Mouse (Mus musculus) CH12.LX (cell line): ENCODE data around the gene Col25a1. TPM values are rescaled to one million over a fixed set of nuclear protein-coding genes. Genes with fewer than 3 reads are reported as not detected.

Experiments used
- DNase-seq: peaks from one replicate; pipeline ENCODE4 v3.0.0-alpha.2; 2013; ENCODE audit errors: extremely low read depth
- H3K27ac ChIP-seq: 2 replicates; pipeline ENCODE4 v1.5.1; 2012; ENCODE audit warnings: low read depth, mild to moderate bottlenecking, control low read depth, moderate library complexity; ENCODE audit not compliant: insufficient read depth
- H3K27me3 ChIP-seq: replicated peaks from 2 replicates; pipeline ENCODE3; 2012; ENCODE audit warnings: inconsistent platforms
- H3K36me3 ChIP-seq, 2 experiments: replicated peaks in 1 of 2; 2 replicates each; pipeline versions ENCODE3 to v1.6.1; 2012; ENCODE audit warnings: inconsistent platforms in 1 of 2, low read length in 1 of 2, mild to moderate bottlenecking in 1 of 2, mixed read lengths in 1 of 2, moderate library complexity in 1 of 2; ENCODE audit not compliant: control insufficient read depth in 1 of 2, insufficient read depth in 1 of 2
- H3K4me1 ChIP-seq, 2 experiments: 2 replicates each; pipeline ENCODE4 v1.6.1; 2012; ENCODE audit warnings: inconsistent platforms in 1 of 2, moderate library complexity in 1 of 2; ENCODE audit not compliant: insufficient read depth in 2 of 2, control insufficient read depth in 1 of 2
- H3K4me2 ChIP-seq: 2 replicates; pipeline ENCODE4 v1.6.1; 2012; ENCODE audit warnings: low read depth, mild to moderate bottlenecking, control low read depth; ENCODE audit not compliant: poor library complexity, insufficient read depth, severe bottlenecking
- H3K4me3 ChIP-seq, 3 experiments: fragments of 150-350 bp in 1 of 3; sonication (generic) in 1 of 3; replicated peaks in 1 of 3; 2 replicates each; pipeline versions ENCODE3 to v1.5.1; 2011 to 2012; ENCODE audit warnings: low read depth in 2 of 3, low read length in 2 of 3, mild to moderate bottlenecking in 2 of 3, moderate library complexity in 2 of 3, control low read depth in 1 of 3, improper control_type of control experiment in 1 of 3, inconsistent platforms in 1 of 3, mixed read lengths in 1 of 3; ENCODE audit not compliant: poor library complexity in 1 of 3
- H3K79me2 ChIP-seq: replicated peaks from 2 replicates; pipeline ENCODE4 v1.6.1; 2012; ENCODE audit warnings: mild to moderate bottlenecking, moderate library complexity; ENCODE audit not compliant: control insufficient read depth, poor library complexity, insufficient read depth, severe bottlenecking; ENCODE audit errors: extremely low read depth
- H3K9ac ChIP-seq: 2 replicates; pipeline ENCODE4 v1.6.1; 2012; ENCODE audit warnings: low read depth, mild to moderate bottlenecking, control low read depth, moderate library complexity; ENCODE audit not compliant: insufficient read depth
- H3K9me3 ChIP-seq: replicated peaks from 2 replicates; pipeline ENCODE3; 2012; ENCODE audit warnings: low read length, inconsistent platforms, mixed read lengths
- BHLHE40 ChIP-seq: IDR thresholded peaks from 2 replicates; pipeline ENCODE4 v1.6.1; 2011; ENCODE audit warnings: mild to moderate bottlenecking, low read depth, low read length, improper control_type of control experiment
- CHD2 ChIP-seq: IDR thresholded peaks from 2 replicates; pipeline ENCODE4 v1.6.1; 2011; ENCODE audit warnings: low read length, improper control_type of control experiment
- E2F4 ChIP-seq: IDR thresholded peaks from 2 replicates; pipeline ENCODE4 v1.6.1; 2011; ENCODE audit warnings: low read depth, low read length, improper control_type of control experiment; ENCODE audit not compliant: insufficient replicate concordance
- ELF1 ChIP-seq: IDR thresholded peaks from 2 replicates; pipeline ENCODE4 v1.6.1; 2014; ENCODE audit warnings: low read depth, mild to moderate bottlenecking, inconsistent platforms, low read length, improper control_type of control experiment
- ETS1 ChIP-seq: conservative IDR thresholded peaks from 2 replicates; pipeline ENCODE4 v1.6.1; 2012; ENCODE audit warnings: low read depth, mild to moderate bottlenecking, inconsistent platforms, low read length, improper control_type of control experiment, moderate library complexity
- GABPA ChIP-seq: IDR thresholded peaks from 2 replicates; pipeline ENCODE4 v1.6.1; 2012; ENCODE audit warnings: low read depth, low read length, improper control_type of control experiment, inconsistent platforms; ENCODE audit not compliant: insufficient replicate concordance
- HCFC1 ChIP-seq: IDR thresholded peaks from 2 replicates; pipeline ENCODE4 v1.6.1; 2012; ENCODE audit warnings: low read depth, mild to moderate bottlenecking, inconsistent platforms, low read length, improper control_type of control experiment
- IRF4 ChIP-seq: IDR thresholded peaks from 2 replicates; pipeline ENCODE4 v1.6.1; 2014; ENCODE audit warnings: low read depth, mild to moderate bottlenecking, inconsistent platforms, low read length, improper control_type of control experiment
- JUND ChIP-seq: conservative IDR thresholded peaks from 2 replicates; pipeline ENCODE4 v1.6.1; 2011; ENCODE audit warnings: low read depth, low read length, improper control_type of control experiment
- KAT2A ChIP-seq: IDR thresholded peaks from 2 replicates; pipeline ENCODE4 v1.6.1; 2012; ENCODE audit warnings: low read length, improper control_type of control experiment, inconsistent platforms; ENCODE audit not compliant: insufficient replicate concordance
- NELFE ChIP-seq: IDR thresholded peaks from 2 replicates; pipeline ENCODE4 v1.6.1; 2011; ENCODE audit warnings: low read depth, low read length, improper control_type of control experiment
- NRF1 ChIP-seq: IDR thresholded peaks from 2 replicates; pipeline ENCODE4 v1.6.1; 2014; ENCODE audit warnings: low read depth, mild to moderate bottlenecking, inconsistent platforms, low read length, improper control_type of control experiment, moderate library complexity
- PAX5 ChIP-seq: IDR thresholded peaks from 2 replicates; pipeline ENCODE4 v1.6.1; 2012; ENCODE audit warnings: low read length, inconsistent platforms, mixed read lengths
- RAD21 ChIP-seq: IDR thresholded peaks from 2 replicates; pipeline ENCODE4 v1.6.1; 2011; ENCODE audit warnings: low read depth, mild to moderate bottlenecking, low read length, improper control_type of control experiment, moderate library complexity
- SIN3A ChIP-seq: IDR thresholded peaks from 2 replicates; pipeline ENCODE4 v1.6.1; 2012; ENCODE audit warnings: low read length, improper control_type of control experiment, inconsistent platforms
- UBTF ChIP-seq: IDR thresholded peaks from 2 replicates; pipeline ENCODE4 v1.6.1; 2012; ENCODE audit warnings: low read depth, mild to moderate bottlenecking, inconsistent platforms, low read length, improper control_type of control experiment, moderate library complexity
- ZC3H11A ChIP-seq: IDR thresholded peaks from 2 replicates; pipeline ENCODE4 v1.6.1; 2012; ENCODE audit warnings: low read depth, mild to moderate bottlenecking, inconsistent platforms, low read length, improper control_type of control experiment
- ZKSCAN1 ChIP-seq: IDR thresholded peaks from 2 replicates; pipeline ENCODE4 v1.6.1; 2012; ENCODE audit warnings: low read depth, inconsistent platforms, low read length, improper control_type of control experiment, borderline replicate concordance
- ZMIZ1 ChIP-seq: IDR thresholded peaks from 2 replicates; pipeline ENCODE4 v1.6.1; 2012; ENCODE audit warnings: low read depth, mild to moderate bottlenecking, inconsistent platforms, low read length, improper control_type of control experiment
- dilution Hi-C: fragments of 300-500 bp; cut with MboI; formaldehyde crosslinking; loops from 2 replicates; pipeline ENCODE4 v1.14.3; 2020; ENCODE audit warnings: low sequenced_read_pairs; ENCODE audit not compliant: extremely low pct_unique_long_range_greater_than_20kb, extremely low pct_ligation_motif_present
- in situ Hi-C: fragments of 300-500 bp; cut with MboI; formaldehyde crosslinking; loops from 3 replicates; pipeline ENCODE4 v1.14.3; 2019; ENCODE audit warnings: low sequenced_read_pairs, low pct_ligation_motif_present, low pct_unique_long_range_greater_than_20kb, mixed read lengths
- polyA plus RNA-seq: library from polyadenylated mRNA; unstranded; fragments of >175 nt; gene quantifications from 2 replicates; pipeline ENCODE4 v1.2.1, GENCODE M21; 2012; ENCODE audit warnings: low read depth; ENCODE audit not compliant: insufficient read length
- total RNA-seq, 2 experiments: library from RNA; depleted of rRNA; stranded (reverse); fragments of 300-350 nt in 1 of 2; fragments of >200 nt in 1 of 2; gene quantifications; 2 replicates each; pipeline ENCODE4 v1.2.3; 2012 to 2014

Gene Col25a1
- total and polyA plus RNA-seq, 3 experiments: not detected

- no peak overlapping the region for H3K4me2 ChIP-seq
- no peak for DNase-seq
- H3K36me3 ChIP-seq: no peaks in the 10 kb centered on the region
- TF ChIP-seq ZC3H11A (no peak), CHD2 (no peak)
- TF ChIP-seq, all 38 proteins: peak for 0
- Histone ChIP-seq H3K9me3 (no peaks in the 10 kb centered on the region), H3K27me3 (no peaks in the 10 kb centered on the region), H3K4me1 (no peaks in the 10 kb centered on the region), H3K4me3 (no peak overlapping the region), H3K9ac (no peak overlapping the region), H3K27ac (no peak overlapping the region), H3K79me2 (no peaks in the 10 kb centered on the region)
- dilution Hi-C loops (no loop called here), in situ Hi-C loops (no loop called here)
Measured at GRCm38 (mm10) chr3:130241924-130242323, 110.6 kb downstream of the Col25a1 start.

- no peak for DNase-seq
- TF ChIP-seq ZMIZ1 (no peak), ZKSCAN1 (no peak), KAT2A (no peak), ELF1 (no peak), SIN3A (no peak), BHLHE40 (no peak), IRF4 (no peak), NELFE (no peak), E2F4 (no peak), RAD21 (no peak), ETS1 (no peak), PAX5 (no peak), UBTF (no peak)
- Histone ChIP-seq H3K79me2 (no peaks in the 10 kb centered on the region), H3K9ac (no peak overlapping the region), H3K4me1 (no peaks in the 10 kb centered on the region), H3K4me2 (no peak overlapping the region), H3K9me3 (no peaks in the 10 kb centered on the region), H3K27me3 (no peaks in the 10 kb centered on the region), H3K27ac (no peak overlapping the region), H3K4me3 (no peak overlapping the region), H3K36me3 (no peaks in the 10 kb centered on the region)
- dilution Hi-C loops: no loop called here
- in situ Hi-C loops: no loop called here
Measured at GRCm38 (mm10) chr3:130242647-130243296, 111.5 kb downstream of the Col25a1 start.

- Histone ChIP-seq H3K9ac (no peak overlapping the region), H3K9me3 (no peaks in the 10 kb centered on the region), H3K36me3 (no peaks in the 10 kb centered on the region), H3K4me1 (no peaks in the 10 kb centered on the region), H3K27me3 (no peaks in the 10 kb centered on the region), H3K27ac (no peak overlapping the region), H3K4me3 (no peak overlapping the region), H3K79me2 (no peaks in the 10 kb centered on the region), H3K4me2 (no peak overlapping the region)
- in situ Hi-C loops: no loop called here
- dilution Hi-C loops: no loop called here
- TF ChIP-seq KAT2A (no peak), JUND (no peak), GABPA (no peak), NRF1 (no peak), PAX5 (no peak), HCFC1 (no peak), ZKSCAN1 (no peak), CHD2 (no peak)
- no peak for DNase-seq
Measured at GRCm38 (mm10) chr3:130252355-130252754, 121.1 kb downstream of the Col25a1 start.
